Mouse (Mus musculus): ENCODE measurements around the gene Usp49.
"Not testable (repeated sequence)": the region's sequence is repeated elsewhere in the genome, so short reads cannot be mapped to it uniquely, and the experiment has no call there.

DNA sequence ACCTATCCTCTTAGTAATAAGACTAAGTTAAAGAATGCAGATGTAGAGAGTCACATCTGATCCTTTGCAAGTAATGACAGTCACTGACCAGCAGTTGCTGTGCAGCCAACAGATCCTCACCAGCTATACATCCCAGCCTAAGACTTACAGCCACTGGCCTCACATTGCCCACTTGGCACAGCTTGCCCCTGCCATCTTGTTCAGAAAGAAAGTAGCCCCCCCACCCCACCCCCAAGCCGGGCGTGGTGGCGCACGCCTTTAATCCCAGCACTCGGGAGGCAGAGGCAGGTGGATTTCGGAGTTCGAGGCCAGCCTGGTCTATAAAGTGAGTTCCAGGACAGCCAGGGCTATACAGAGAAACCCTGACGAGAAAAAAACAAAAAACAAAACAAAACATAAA lies 23.9 kb downstream of the Usp49 start:
- TF ChIP-seq POLR2A (IDR thresholded peaks at IDR 0.05; ENCODE audit: low read depth, low read length); CTCF (IDR thresholded peaks at IDR 0.05; ENCODE audit: extremely low read depth, insufficient read depth, insufficient read length, insufficient replicate concordance): not testable (repeated sequence)

Data from spleen, adult 2 months (tissue).